Mouse (Mus musculus) cerebellum, postnatal 36 days (tissue): ENCODE results near the gene Adck2.

Experiments
- DNase-seq, 2 experiments: peaks; one replicate each; pipeline ENCODE4 v3.0.0; 2021 to 2022; ENCODE audit warnings: mixed read lengths in 2 of 2

Adck2 gene

GRCm38 (mm10) chr6:39559276-39559939 is 14.3 kb upstream of the Adck2 start:
- no peak for DNase-seq

DNA sequence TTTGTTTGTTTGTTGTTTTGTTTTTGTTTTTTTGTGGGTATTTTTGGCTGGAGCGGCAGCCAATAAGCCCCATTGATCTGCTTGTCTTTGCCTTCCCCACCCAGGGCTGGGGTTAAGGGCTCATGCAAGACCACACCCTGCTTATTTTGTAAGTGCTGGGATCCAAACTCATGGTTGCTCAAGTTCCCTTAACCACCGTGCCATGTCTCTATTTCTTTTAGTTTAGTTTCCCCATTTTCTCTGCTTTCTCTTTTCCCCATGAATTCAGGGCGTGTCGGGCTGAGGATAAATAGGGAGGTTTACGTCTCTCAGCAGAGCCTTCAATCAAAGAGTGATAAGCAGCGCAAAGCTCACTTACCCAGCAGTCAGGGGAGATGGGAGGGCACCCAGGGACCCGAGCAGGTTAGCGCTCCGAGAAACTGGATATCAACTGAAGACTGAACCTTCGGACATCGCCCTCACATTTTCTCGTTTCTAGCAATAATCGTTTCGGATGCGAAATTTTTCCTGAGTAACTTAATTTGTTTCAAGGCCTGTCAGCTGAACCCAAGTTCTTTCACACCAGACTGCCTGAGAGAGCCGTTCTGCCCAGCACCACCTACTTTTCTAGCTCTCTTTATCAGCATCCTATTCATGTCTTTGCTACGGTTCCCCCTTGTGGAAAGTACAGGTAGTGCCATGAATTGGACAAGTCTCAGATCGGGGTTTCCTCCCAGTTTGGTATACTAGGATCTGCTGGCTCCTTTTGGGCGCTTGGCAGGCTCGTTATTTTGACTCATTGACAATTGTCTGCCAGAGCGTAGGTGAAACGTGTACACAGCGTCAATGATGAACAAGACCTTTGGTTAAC is 11.3 kb upstream of the Adck2 start:
- DNase-seq = peak; percentile 75 to 92

DNA sequence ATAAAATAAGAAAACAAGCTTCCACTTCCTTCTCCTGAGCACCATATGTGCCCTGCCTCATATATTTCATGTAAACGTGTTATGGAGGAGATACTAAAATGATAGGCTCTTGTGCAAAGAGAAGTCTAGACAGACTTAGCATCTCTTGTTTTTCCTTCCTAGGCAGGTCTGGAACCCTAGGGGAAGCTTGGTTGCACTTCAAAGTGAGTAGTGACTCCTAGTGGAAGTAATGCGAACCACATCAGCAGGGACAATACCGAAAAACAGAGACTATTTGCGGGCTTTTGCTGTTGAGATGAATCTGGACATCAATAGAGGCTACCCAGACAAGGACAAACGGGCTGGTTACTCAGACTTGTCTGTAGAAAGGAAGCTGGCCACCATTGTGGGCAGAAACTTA is 6.1 kb upstream of the Adck2 start:
- peak in 1 of 2 experiments; percentile 41 for DNase-seq

- DNase-seq = no peak
Observed at GRCm38 (mm10) chr6:39570426-39570825, 3.2 kb upstream of the Adck2 start.

DNA sequence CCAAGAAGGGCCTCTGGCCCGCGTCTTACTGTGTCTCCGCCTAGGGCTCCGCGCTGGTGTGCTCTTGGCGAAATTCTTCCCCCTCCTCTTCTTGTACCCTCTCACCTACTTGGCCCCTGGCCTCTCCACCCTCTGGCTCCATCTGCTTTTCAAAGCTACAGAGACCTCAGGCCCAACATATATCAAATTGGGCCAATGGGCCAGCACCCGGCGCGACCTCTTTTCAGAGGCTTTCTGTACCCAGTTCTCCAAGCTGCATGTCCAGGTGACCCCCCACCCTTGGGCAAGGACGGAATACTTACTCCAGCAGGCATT is 839 bp downstream of the Adck2 start:
- DNase-seq = peak in 1 of 2 experiments; percentile 29

GRCm38 (mm10) chr6:39574951-39575350 is 1.3 kb downstream of the Adck2 start:
- DNase-seq = no peak

GRCm38 (mm10) chr6:39579552-39579951 is 5.9 kb downstream of the Adck2 start:
- no peak for DNase-seq

DNA sequence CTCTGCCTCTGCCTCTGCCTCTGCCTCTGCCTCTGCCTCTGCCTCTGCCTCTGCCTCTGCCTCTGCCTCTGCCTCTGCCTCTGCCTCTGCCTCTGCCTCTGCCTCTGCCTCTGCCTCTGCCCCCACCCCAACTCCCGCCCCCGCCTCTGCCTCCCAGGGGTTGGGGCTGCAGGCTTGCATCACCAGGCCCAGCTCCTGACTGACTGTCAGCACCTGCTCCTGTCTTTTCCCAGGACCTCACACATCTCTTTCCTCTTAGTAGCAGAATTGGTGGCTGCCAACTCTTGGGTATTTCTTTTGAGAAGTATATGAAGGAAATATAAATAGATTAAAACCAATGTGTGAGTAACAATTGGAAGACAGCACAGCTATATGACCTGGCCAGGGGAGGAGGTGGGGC is 6.9 kb downstream of the Adck2 start:
- no peak for DNase-seq

GRCm38 (mm10) chr6:39581087-39581784 is 7.6 kb downstream of the Adck2 start:
- no peak for DNase-seq

- no peak for DNase-seq
Observed at GRCm38 (mm10) chr6:39585517-39585916, 11.8 kb downstream of the Adck2 start, which contains the start of gene Gm42420. TSS of gene Gm42420 (plus strand) at chr6:39585753.

- DNase-seq = no peak
Observed at GRCm38 (mm10) chr6:39591481-39591880, 17.8 kb downstream of the Adck2 start.

- DNase-seq = peak; percentile 95 to 96
Observed at GRCm38 (mm10) chr6:39592401-39593214, 18.9 kb downstream of the Adck2 start, which contains the start of gene Ndufb2. TSS of gene Ndufb2 (plus strand) at chr6:39592574.

- DNase-seq = no peak
Observed at GRCm38 (mm10) chr6:39600851-39601250, 27.2 kb downstream of the Adck2 start.

- no peak for DNase-seq
Observed at GRCm38 (mm10) chr6:39601828-39602227, 28.2 kb downstream of the Adck2 start.

- no peak for DNase-seq
Observed at GRCm38 (mm10) chr6:39604565-39604964, 30.9 kb downstream of the Adck2 start.

- no peak for DNase-seq
Observed at GRCm38 (mm10) chr6:39606056-39606455, 32.4 kb downstream of the Adck2 start.

GRCm38 (mm10) chr6:39606862-39607261 is 33.2 kb downstream of the Adck2 start:
- no peak for DNase-seq

- no peak for DNase-seq
Observed at GRCm38 (mm10) chr6:39607365-39607764, 33.7 kb downstream of the Adck2 start.

DNA sequence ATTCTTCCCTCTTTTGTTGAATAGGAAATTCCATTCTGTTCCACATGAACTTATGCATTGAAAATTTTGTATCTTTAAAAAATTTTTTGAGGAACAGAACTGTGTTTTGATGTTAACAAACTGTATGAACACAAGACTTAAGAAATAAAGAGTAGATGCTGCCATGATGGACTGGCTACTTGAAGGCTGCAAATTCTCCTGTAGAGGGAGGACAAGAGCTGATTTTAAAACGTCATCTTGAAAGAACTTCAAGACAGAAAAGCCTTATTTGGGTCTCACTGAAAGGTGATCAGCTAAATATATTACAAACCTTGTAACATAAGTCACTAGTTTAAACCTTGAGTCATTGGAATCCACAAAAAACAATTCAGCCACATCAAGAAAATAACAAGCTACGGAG is 36.5 kb downstream of the Adck2 start:
- DNase-seq = no peak

GRCm38 (mm10) chr6:39611296-39611695 is 37.6 kb downstream of the Adck2 start:
- DNase-seq = no peak
